Mouse (Mus musculus) adrenal gland, postnatal 25 days (tissue): ENCODE data around the gene Cfp. TPM values are rescaled to one million over a fixed set of nuclear protein-coding genes. Genes with fewer than 3 reads are reported as not detected.

Source experiments
- DNase-seq: peaks from one replicate; pipeline ENCODE4 v3.0.0; 2021; ENCODE audit warnings: mixed read lengths
- long read RNA-seq: library from polyadenylated mRNA; stranded (forward); transcript quantifications from one replicate; pipeline ENCODE4 v2.0.0, GENCODE M21; 2021
- total RNA-seq: library from RNA; stranded (reverse); gene quantifications from 2 replicates; pipeline ENCODE4 v1.2.3, GENCODE M21; 2021

Gene Cfp
- 9.4 and 9.8 TPM in 2 replicates for total RNA-seq
- long read RNA-seq, transcript Cfp-201 (9 exons, 1,636 nt), result major isoform, 10 of 15 reads
- long read RNA-seq, partial matches to known transcripts, result 2 of 15 reads
- long read RNA-seq, other reads (novel, unspliced or antisense), result 3 of 15 reads

GRCm38 (mm10) chrX:20931364-20931763 lies at the start of gene Cfp:
Gene Cfp (minus strand): TSS chrX:20931555.
- no peak for DNase-seq

- DNase-seq, result no peak
These were observed 49.5 kb upstream of the Cfp start for GRCm38 (mm10) chrX:20980901-20981300.

- DNase-seq, result peak; percentile 85
These were observed 30.4 kb upstream of the Cfp start, which contains the start of gene Uxt for GRCm38 (mm10) chrX:20961477-20962378. Gene Uxt (minus strand): TSS chrX:20962017.

- DNase-seq, result peak; percentile 72
These were observed 19.0 kb upstream of the Cfp start, which contains the start of gene Elk1 for GRCm38 (mm10) chrX:20950191-20950880. Gene Elk1 (minus strand): TSS chrX:20950608.

- DNase-seq, result peak; percentile 37
These were observed 14.7 kb upstream of the Cfp start for GRCm38 (mm10) chrX:20946055-20946454.

- no peak for DNase-seq
These were observed 608 bp upstream of the Cfp start for GRCm38 (mm10) chrX:20931963-20932362.

GRCm38 (mm10) chrX:20929859-20930258 lies 1.5 kb downstream of the Cfp start:
- DNase-seq, result no peak

- DNase-seq, result no peak
These were observed 6.4 kb downstream of the Cfp start for GRCm38 (mm10) chrX:20924976-20925375.

- no peak for DNase-seq
These were observed 7.8 kb downstream of the Cfp start for GRCm38 (mm10) chrX:20923506-20923905.

GRCm38 (mm10) chrX:20921366-20921765 lies 10.0 kb downstream of the Cfp start:
- DNase-seq, result no peak

GRCm38 (mm10) chrX:20920844-20921364 lies 10.5 kb downstream of the Cfp start, which contains the start of gene Syn1:
Gene Syn1 (minus strand): TSS chrX:20921004.
- DNase-seq, result peak; percentile 74

GRCm38 (mm10) chrX:20920249-20920843 lies 11.0 kb downstream of the Cfp start:
- DNase-seq, result peak; percentile 1

GRCm38 (mm10) chrX:20915075-20915474 lies 16.3 kb downstream of the Cfp start:
- DNase-seq, result no peak

GRCm38 (mm10) chrX:20913726-20914125 lies 17.6 kb downstream of the Cfp start:
- no peak for DNase-seq

GRCm38 (mm10) chrX:20910074-20910473 lies 21.3 kb downstream of the Cfp start:
- no peak for DNase-seq

Other genes starting within 250 kb of the Cfp start
- gene Cdk16, start 243.6 kb downstream of the Cfp start, total RNA-seq, result 178 and 179 TPM in 2 replicates
- 23.0 and 33.3 TPM in 2 replicates for gene Usp11, start 227.6 kb downstream of the Cfp start, total RNA-seq
- gene Araf, start 133.7 kb downstream of the Cfp start, total RNA-seq, result 135 and 142 TPM in 2 replicates
- 29.4 and 31.1 TPM in 2 replicates for gene Timp1, start 61.4 kb downstream of the Cfp start, total RNA-seq
- gene Syn1, start 10.6 kb downstream of the Cfp start, total RNA-seq, result 7.2 and 9.2 TPM in 2 replicates
- gene Elk1, start 19.1 kb upstream of the Cfp start, total RNA-seq, result 19.0 and 21.6 TPM in 2 replicates
- gene Uxt, start 30.5 kb upstream of the Cfp start, total RNA-seq, result 27.9 and 35.6 TPM in 2 replicates
- gene Zfp182, start 130.8 kb upstream of the Cfp start, total RNA-seq, result 8.9 and 9.0 TPM in 2 replicates
- gene Spaca5, start 136.9 kb upstream of the Cfp start, total RNA-seq, result not detected in 2 replicates
- 2.2 and 3.0 TPM in 2 replicates for gene Zfp300, start 158.0 kb upstream of the Cfp start, total RNA-seq
- gene Ssxa1, start 184.3 kb upstream of the Cfp start, total RNA-seq, result not detected in 2 replicates
- gene Gm21876, start 244.1 kb upstream of the Cfp start, total RNA-seq, result not detected in 2 replicates